ENCODE assay signal across 13 mouse cellular contexts in genomic region chr13:107063115-107063807, GRCm38 (mm10). TPM values are rescaled to one million over a fixed set of nuclear protein-coding genes. Genes with fewer than 3 reads are reported as not detected.
DNase-seq lines count a peak whose midpoint lies in the region; ATAC-seq and TF ChIP-seq lines count a peak whose summit lies in the region.
"Had no signal": no experiment of that assay in that cellular context is flagged by ENCODE, and none has a peak within 500 bp of the region (broad histone marks: within the 10 kb centered on the region; RNA-seq: fewer than 3 reads in every experiment).

No protein-coding gene starts in this region.

- ATAC-seq in heart, embryonic 12.5 days (ENCODE audit: insufficient number of reproducible peaks, low FRiP score) = peak; percentile 92
- ATAC-seq in intestine, postnatal 0 days = peak; percentile 94
- ATAC-seq in midbrain, embryonic 15.5 days (replicated peaks) = no peak
- ATAC-seq: hindbrain, postnatal 0 days had no signal

- no peaks in the 10 kb centered on the region for H3K36me3 ChIP-seq in heart, embryonic 12.5 days
- H3K36me3 ChIP-seq in intestine, postnatal 0 days (ENCODE audit: control insufficient read depth, insufficient read depth) = no peaks in the 10 kb centered on the region
- no peaks in the 10 kb centered on the region for H3K36me3 ChIP-seq in midbrain, embryonic 15.5 days (replicated peaks)
- no peaks in the 10 kb centered on the region for H3K36me3 ChIP-seq in forebrain, embryonic 10.5 days (replicated peaks)
- H3K36me3 ChIP-seq: embryonic facial prominence, embryonic 13.5 days had no signal

- H3K27ac ChIP-seq in heart, embryonic 12.5 days (ENCODE audit: poor library complexity, severe bottlenecking) = peak overlapping the region; percentile 68
- H3K27ac ChIP-seq in intestine, postnatal 0 days (ENCODE audit: low read depth, low read length) = no peak overlapping the region
- no peak overlapping the region for H3K27ac ChIP-seq in midbrain, embryonic 15.5 days
- no peak overlapping the region for H3K27ac ChIP-seq in forebrain, embryonic 10.5 days
- H3K27ac ChIP-seq: embryonic facial prominence, embryonic 13.5 days; hindbrain, postnatal 0 days had no signal

- no peak overlapping the region for H3K4me3 ChIP-seq in heart, embryonic 12.5 days
- H3K4me3 ChIP-seq in intestine, postnatal 0 days (ENCODE audit: low read depth, low read length) = no peak overlapping the region
- H3K4me3 ChIP-seq in midbrain, embryonic 15.5 days = no peak overlapping the region
- H3K4me3 ChIP-seq in forebrain, embryonic 10.5 days = no peak overlapping the region
- H3K4me3 ChIP-seq: embryonic facial prominence, embryonic 13.5 days had no signal

- no peak overlapping the region for H3K4me2 ChIP-seq in heart, embryonic 12.5 days
- no peak overlapping the region; the same call in 1 of the 2 replicates for H3K4me2 ChIP-seq in intestine, postnatal 0 days (replicated peaks; ENCODE audit: low read depth)
- H3K4me2 ChIP-seq in midbrain, embryonic 15.5 days = no peak overlapping the region
- H3K4me2 ChIP-seq: embryonic facial prominence, embryonic 13.5 days had no signal

- no peaks in the 10 kb centered on the region for H3K27me3 ChIP-seq in heart, embryonic 12.5 days (replicated peaks)
- no peaks in the 10 kb centered on the region for H3K27me3 ChIP-seq in intestine, postnatal 0 days (replicated peaks; ENCODE audit: control insufficient read depth, insufficient read depth, low read length)
- no peaks in the 10 kb centered on the region for H3K27me3 ChIP-seq in midbrain, embryonic 15.5 days (replicated peaks)
- H3K27me3 ChIP-seq in forebrain, embryonic 10.5 days (ENCODE audit: poor library complexity, severe bottlenecking) = no peaks in the 10 kb centered on the region
- H3K27me3 ChIP-seq: embryonic facial prominence, embryonic 13.5 days had no signal

- no peak for TF ChIP-seq CTCF in intestine, postnatal 0 days (IDR thresholded peaks at IDR 0.05; ENCODE audit: low read depth)

- H3K9ac ChIP-seq in heart, embryonic 12.5 days = no peak overlapping the region
- H3K9ac ChIP-seq in intestine, postnatal 0 days (ENCODE audit: low read depth, low read length) = no peak overlapping the region
- H3K9ac ChIP-seq in midbrain, embryonic 15.5 days = no peak overlapping the region
- H3K9ac ChIP-seq: embryonic facial prominence, embryonic 13.5 days had no signal

- DNase-seq in heart, postnatal 4 days = no peak
- peak; percentile 76 for DNase-seq in adrenal gland, postnatal 14 days
- DNase-seq in spleen, postnatal 14 days (ENCODE audit: low spot score in 2 of 2) = peak; percentile 35 to 49
- DNase-seq in gastrocnemius, postnatal 25 days = no peak
- no peak for DNase-seq in forebrain, embryonic 10.5 days (ENCODE audit: extremely low spot score, low spot score)
- DNase-seq: B cell, adult 2 months; cerebellum, adult 11 months; gastrocnemius, postnatal 36 days had no signal

- H3K9me3 ChIP-seq in heart, embryonic 12.5 days (replicated peaks) = no peaks in the 10 kb centered on the region
- H3K9me3 ChIP-seq in intestine, postnatal 0 days (ENCODE audit: control insufficient read depth) = no peaks in the 10 kb centered on the region
- no peaks in the 10 kb centered on the region for H3K9me3 ChIP-seq in midbrain, embryonic 15.5 days
- H3K9me3 ChIP-seq in forebrain, embryonic 10.5 days = no peaks in the 10 kb centered on the region
- H3K9me3 ChIP-seq: embryonic facial prominence, embryonic 13.5 days had no signal

- H3K4me1 ChIP-seq in heart, embryonic 12.5 days (replicated peaks) = peaks cover 8% of the 10 kb centered on the region; the same call in 1 of the 2 replicates
- H3K4me1 ChIP-seq in intestine, postnatal 0 days (replicated peaks; ENCODE audit: control insufficient read depth, insufficient read depth, low read length) = no peaks in the 10 kb centered on the region
- H3K4me1 ChIP-seq in midbrain, embryonic 15.5 days = 0 out of 2 replicates have a peak, but pooled peaks cover 3% of the 10 kb centered on the region
- peaks cover 4% of the 10 kb centered on the region; the same call in 1 of the 2 replicates for H3K4me1 ChIP-seq in forebrain, embryonic 10.5 days
- H3K4me1 ChIP-seq: embryonic facial prominence, embryonic 13.5 days had no signal

- 29% methylated on average over 7 of the region's 7 CpGs for WGBS in heart, embryonic 12.5 days
- 27% methylated on average over 7 of the region's 7 CpGs for WGBS in intestine, postnatal 0 days
- 72% methylated on average over 7 of the region's 7 CpGs for WGBS in midbrain, embryonic 15.5 days
- WGBS in forebrain, embryonic 10.5 days = 85% methylated on average over 7 of the region's 7 CpGs

RNA-seq across cellular contexts. Expression of gene Kif2a, which starts 41.3 kb away (rescaled TPM):
- 16.8 and 19.5 TPM in 2 replicates for polyA plus RNA-seq in heart, embryonic 12.5 days (2016; fragmentation: Nextera tagmentation; extraction: Ambion mirVana)
- 10 to 100 TPM; 54.3 to 56.4 TPM for total RNA-seq in heart, postnatal 4 days (2021)
- total RNA-seq in adrenal gland, postnatal 14 days (2021) = 38.1 and 47.7 TPM in 2 replicates
- polyA plus RNA-seq in intestine, postnatal 0 days (2015; fragmentation: Nextera tagmentation; extraction: Ambion mirVana) = 20.6 and 23.1 TPM in 2 replicates
- 10 to 100 TPM; 23.3 to 23.4 TPM for total RNA-seq in gastrocnemius, postnatal 25 days (2021)
- polyA plus RNA-seq in midbrain, embryonic 15.5 days (2015; fragmentation: Nextera tagmentation; extraction: Ambion mirVana) = 67.5 and 68.4 TPM in 2 replicates
- 14.2 and 14.6 TPM in 2 replicates for polyA plus RNA-seq in forebrain, embryonic 10.5 days (2016; fragmentation: Nextera tagmentation; extraction: Ambion mirVana)

Comparison
In these comparisons a context has a peak if more than half of its experiments do, and no peak if none do; other contexts are left out.
1. DNase-seq: peak in adrenal gland, postnatal 14 days (single experiment) and spleen, postnatal 14 days (2 of 2); none in heart, postnatal 4 days (single experiment), gastrocnemius, postnatal 25 days (single experiment) and forebrain, embryonic 10.5 days (single experiment).